Mouse (Mus musculus) erythroblast, embryonic 14.5 days (primary cell): ENCODE results near the gene Prss45.

Source experiments
- GATA1 ChIP-seq: IDR thresholded peaks from 2 replicates; pipeline ENCODE4 v1.6.1; 2012; ENCODE audit warnings: low read length, inconsistent platforms, mixed read lengths
- TAL1 ChIP-seq: IDR thresholded peaks from 3 replicates; pipeline ENCODE4 v1.6.1; 2012; ENCODE audit warnings: low read length, inconsistent platforms, mixed read lengths

DNA sequence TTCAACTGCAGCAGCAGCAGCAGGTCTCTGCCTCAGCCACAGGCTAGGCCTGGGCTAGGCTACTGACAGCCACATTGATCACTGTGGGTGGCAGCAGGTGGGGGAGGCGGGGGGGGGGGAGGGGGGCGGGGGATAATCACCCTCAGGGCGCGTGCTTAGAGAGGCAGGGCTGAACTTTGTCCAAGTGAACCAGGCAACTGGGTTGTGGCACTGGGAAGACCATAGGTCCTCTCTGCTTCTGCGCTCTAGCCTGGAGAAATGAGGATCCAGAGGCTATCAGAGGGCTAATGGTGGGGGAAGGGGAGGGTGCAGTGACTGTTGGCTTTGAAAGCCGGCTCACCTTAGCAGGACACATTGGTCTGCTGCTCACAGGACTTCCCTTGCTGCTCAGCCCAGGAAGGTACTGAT is 40.9 kb downstream of the Prss45 start:
- no peak for TF ChIP-seq TAL1
- TF ChIP-seq GATA1 = no peak
